Mouse (Mus musculus): Measurements from ENCODE around the gene 4933417A18Rik. TPM values are rescaled to one million over a fixed set of nuclear protein-coding genes. Genes with fewer than 3 reads are reported as not detected.
"Not testable (repeated sequence)": the region's sequence is repeated elsewhere in the genome, so short reads cannot be mapped to it uniquely, and the experiment has no call there.

4933417A18Rik gene
- total RNA-seq, 2 experiments from 2014 or later, result not detected

GRCm38 (mm10) chr13:34972456-34972855 lies 48.2 kb downstream of the 4933417A18Rik start:
- DNase-seq (ENCODE audit: low spot score in 2 of 2); intact Hi-C loops (cut with DNase I): not testable (repeated sequence)

- intact Hi-C loops (cut with DNase I), result no loop called here
Measured at GRCm38 (mm10) chr13:34973149-34973548, 48.9 kb downstream of the 4933417A18Rik start.

GRCm38 (mm10) chr13:34973770-34974169 lies 49.6 kb downstream of the 4933417A18Rik start:
- intact Hi-C loops (cut with DNase I), result no loop called here
- no peak for DNase-seq (ENCODE audit: low spot score in 2 of 2)

More at GRCm38 (mm10) chr13:34973149-34973548, 48.9 kb downstream of the 4933417A18Rik start:
- DNase-seq (ENCODE audit: low spot score in 2 of 2), result no peak

GRCm38 (mm10) chr13:34976116-34976515 lies 51.9 kb downstream of the 4933417A18Rik start:
- no peak for DNase-seq (ENCODE audit: low spot score in 2 of 2)
- intact Hi-C loops (cut with DNase I), result no loop called here

GRCm38 (mm10) chr13:34977410-34977809 lies 53.2 kb downstream of the 4933417A18Rik start:
- intact Hi-C loops (cut with DNase I), result no loop called here
- no peak for DNase-seq (ENCODE audit: low spot score in 2 of 2)

- DNase-seq (ENCODE audit: low spot score in 2 of 2); intact Hi-C loops (cut with DNase I): not testable (repeated sequence)
Measured at GRCm38 (mm10) chr13:34978635-34979034, 54.4 kb downstream of the 4933417A18Rik start.

GRCm38 (mm10) chr13:34983479-34983878 lies 59.3 kb downstream of the 4933417A18Rik start:
- intact Hi-C loops (cut with DNase I); DNase-seq (ENCODE audit: low spot score in 2 of 2): not testable (repeated sequence)

- intact Hi-C loops (cut with DNase I), result no loop called here
- no peak for DNase-seq (ENCODE audit: low spot score in 2 of 2)
Measured at GRCm38 (mm10) chr13:34991581-34992273, 67.5 kb downstream of the 4933417A18Rik start.

GRCm38 (mm10) chr13:34993085-34993484 lies 68.9 kb downstream of the 4933417A18Rik start:
- DNase-seq (ENCODE audit: low spot score in 2 of 2), result no peak
- intact Hi-C loops (cut with DNase I), result no loop called here

GRCm38 (mm10) chr13:34993595-34993982 lies 69.4 kb downstream of the 4933417A18Rik start:
- intact Hi-C loops (cut with DNase I), result no loop called here

GRCm38 (mm10) chr13:34993983-34994811 lies 70.0 kb downstream of the 4933417A18Rik start:
- peak; percentile 85 to 91 for DNase-seq (ENCODE audit: low spot score in 2 of 2)
- intact Hi-C loops (cut with DNase I), result no loop called here

More at GRCm38 (mm10) chr13:34993595-34993982, 69.4 kb downstream of the 4933417A18Rik start:
- DNase-seq (ENCODE audit: low spot score in 2 of 2), result no peak

- no peak for DNase-seq (ENCODE audit: low spot score in 2 of 2)
- intact Hi-C loops (cut with DNase I), result no loop called here
Measured at GRCm38 (mm10) chr13:34995925-34996324, 71.7 kb downstream of the 4933417A18Rik start.

Other genes starting within 250 kb of the 4933417A18Rik start
- not detected for gene Fam50b, start 189.6 kb upstream of the 4933417A18Rik start, total RNA-seq (2021)
- 10 to 100 TPM; 80.8 to 87.3 TPM for gene Prpf4b, start 49.1 kb upstream of the 4933417A18Rik start, total RNA-seq (2021)
- gene Fam217a, start 99 bp upstream of the 4933417A18Rik start, total RNA-seq (2021), result under 1 TPM; 0.44 to 0.53 TPM
- gene Eci3, start 39.4 kb downstream of the 4933417A18Rik start, total RNA-seq (2021), result under 1 TPM in 1 of 2 experiments, not detected in 1; 0.51 TPM
- gene Eci2, start 102.7 kb downstream of the 4933417A18Rik start, total RNA-seq (2021), result 10 to 100 TPM; 36.7 to 45.2 TPM